Mouse (Mus musculus): ENCODE results near the gene Stk11.

GRCm38 (mm10) chr10:80086847-80087246, 28.8 kb upstream of the Stk11 start:
- no peak for TF ChIP-seq POLR2A (IDR thresholded peaks at IDR 0.05; ENCODE audit: low read depth, low read length)
- no peak for TF ChIP-seq CTCF (IDR thresholded peaks at IDR 0.05; ENCODE audit: borderline replicate concordance, insufficient read depth, low read length)
